Mouse (Mus musculus) ES-Bruce4 (cell line): ENCODE data around the gene Magi1. TPM values are rescaled to one million over a fixed set of nuclear protein-coding genes. Genes with fewer than 3 reads are reported as not detected.

Source experiments
- H3K27ac ChIP-seq: 2 replicates; pipeline ENCODE4 v1.5.1; 2012; ENCODE audit warnings: low read length, inconsistent platforms; ENCODE audit not compliant: insufficient read depth
- H3K27me3 ChIP-seq: 2 replicates; pipeline ENCODE4 v1.6.1; 2012; ENCODE audit warnings: mild to moderate bottlenecking, low read length, inconsistent platforms; ENCODE audit not compliant: control insufficient read depth, poor library complexity, insufficient read depth, severe bottlenecking
- H3K36me3 ChIP-seq: 2 replicates; pipeline ENCODE4 v1.6.1; 2012; ENCODE audit warnings: inconsistent platforms, mild to moderate bottlenecking, low read length, moderate library complexity; ENCODE audit not compliant: control insufficient read depth, poor library complexity, insufficient read depth, severe bottlenecking
- H3K4me1 ChIP-seq: one replicate; pipeline ENCODE4 v1.8.1; 2011; ENCODE audit warnings: low read length; ENCODE audit not compliant: control insufficient read depth, insufficient read depth
- H3K4me3 ChIP-seq: 2 replicates; pipeline ENCODE4 v1.5.1; 2011; ENCODE audit warnings: low read depth, mild to moderate bottlenecking, low read length
- H3K9ac ChIP-seq: 2 replicates; pipeline ENCODE4 v1.6.1; 2012; ENCODE audit warnings: low read depth, mild to moderate bottlenecking, inconsistent platforms; ENCODE audit not compliant: poor library complexity, severe bottlenecking
- H3K9me3 ChIP-seq: replicated peaks from 2 replicates; pipeline ENCODE4 v1.6.1; 2012; ENCODE audit warnings: mild to moderate bottlenecking, low read length, inconsistent platforms; ENCODE audit not compliant: control insufficient read depth, poor library complexity, insufficient read depth, severe bottlenecking
- CTCF ChIP-seq: IDR thresholded peaks from one replicate; pipeline ENCODE4 v1.8.1; 2011; ENCODE audit warnings: low read depth, low read length
- EP300 ChIP-seq: IDR thresholded peaks from 2 replicates; pipeline ENCODE4 v1.6.1; 2011; ENCODE audit warnings: low read depth, low read length; ENCODE audit not compliant: insufficient read depth
- POLR2A ChIP-seq: IDR thresholded peaks from one replicate; pipeline ENCODE4 v1.8.1; 2011; ENCODE audit warnings: low read length; ENCODE audit not compliant: insufficient read depth
- polyA plus RNA-seq: library from polyadenylated mRNA; stranded (reverse); fragments of >200 nt; gene quantifications from 2 replicates; pipeline ENCODE4 v1.2.4, GENCODE M21; 2011; ENCODE audit warnings: low read depth; ENCODE audit not compliant: missing spikeins, insufficient read depth, insufficient read length

Magi1 gene
- polyA plus RNA-seq, 1 experiment: 22.4 TPM

DNA sequence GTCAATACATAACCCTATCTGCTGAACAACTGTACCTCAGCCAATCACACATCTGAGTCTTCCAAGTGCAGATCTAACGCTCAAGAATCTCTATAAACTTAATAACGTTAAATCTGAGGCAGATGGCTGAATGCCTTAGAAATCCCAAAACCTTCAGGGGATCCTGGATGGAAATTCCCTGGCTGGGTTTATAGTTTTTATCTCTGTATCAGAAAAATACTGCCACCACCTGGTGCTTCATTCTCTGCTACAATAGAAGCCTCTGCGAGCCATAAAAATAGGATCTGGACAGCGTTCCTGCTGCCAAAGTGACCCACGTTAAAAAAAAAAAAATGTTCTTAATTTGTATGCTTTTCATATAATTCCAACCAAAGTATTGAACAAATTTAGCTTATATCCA lies 162.2 kb downstream of the Magi1 start:
- H3K27me3 ChIP-seq: no peaks in the 10 kb centered on the region
- no peak for TF ChIP-seq CTCF
- TF ChIP-seq EP300: no peak
- no peak for TF ChIP-seq POLR2A
- no peak overlapping the region for H3K9ac ChIP-seq
- H3K4me3 ChIP-seq: no peak overlapping the region
- no peak overlapping the region for H3K27ac ChIP-seq
- no peaks in the 10 kb centered on the region for H3K36me3 ChIP-seq
- no peaks in the 10 kb centered on the region for H3K4me1 ChIP-seq
- no peaks in the 10 kb centered on the region for H3K9me3 ChIP-seq

DNA sequence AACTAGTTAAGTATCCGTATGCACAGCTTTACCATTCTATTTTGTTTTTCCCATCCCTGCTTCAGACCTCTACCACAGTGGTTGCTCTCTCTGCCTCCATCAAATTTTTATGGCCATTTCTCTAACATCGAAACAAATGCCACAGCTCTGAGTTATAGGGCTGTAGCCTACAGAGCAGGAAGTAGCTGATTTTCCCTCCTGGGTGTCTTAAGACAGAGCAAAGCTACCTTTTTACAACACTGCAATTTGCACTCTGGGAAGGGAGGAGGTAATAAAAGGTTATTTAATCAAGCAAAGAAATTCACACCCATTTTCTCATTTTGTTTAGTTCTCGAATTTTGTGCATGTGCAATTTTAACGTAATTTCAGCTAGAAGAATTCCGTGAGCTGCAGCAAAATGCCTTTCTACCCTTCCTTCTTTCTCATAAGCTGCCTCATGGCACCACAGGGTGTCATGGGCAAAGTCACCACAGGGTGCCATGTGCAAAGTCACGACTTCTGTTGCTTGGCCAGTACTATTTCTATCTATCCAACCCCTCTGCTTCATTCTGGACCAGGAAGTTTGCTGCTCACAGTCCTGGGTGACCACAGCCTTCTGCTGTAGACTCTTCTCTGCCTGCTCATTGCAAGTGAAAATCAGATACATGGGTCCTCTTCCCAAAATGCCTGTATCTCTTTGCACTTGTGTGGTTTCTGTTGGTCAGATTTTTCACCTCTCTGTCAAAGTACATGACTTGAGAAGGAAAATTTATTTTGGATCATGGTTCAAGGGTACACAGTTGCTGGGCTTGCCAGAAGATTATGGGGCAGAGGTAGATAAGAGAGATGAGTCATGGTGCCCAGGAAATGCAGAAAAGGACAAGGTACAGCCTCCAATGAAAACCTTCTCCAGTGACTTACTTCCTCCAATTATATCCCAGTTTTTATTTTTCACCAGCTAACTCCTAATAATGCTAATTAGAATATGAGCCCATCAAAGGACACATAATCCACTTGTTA lies 167.0 kb downstream of the Magi1 start:
- Histone ChIP-seq H3K9ac (no peak overlapping the region), H3K4me3 (no peak overlapping the region), H3K27me3 (no peaks in the 10 kb centered on the region), H3K9me3 (no peaks in the 10 kb centered on the region), H3K36me3 (no peaks in the 10 kb centered on the region), H3K4me1 (no peaks in the 10 kb centered on the region), H3K27ac (no peak overlapping the region)
- TF ChIP-seq POLR2A (no peak), EP300 (no peak), CTCF (no peak)

DNA sequence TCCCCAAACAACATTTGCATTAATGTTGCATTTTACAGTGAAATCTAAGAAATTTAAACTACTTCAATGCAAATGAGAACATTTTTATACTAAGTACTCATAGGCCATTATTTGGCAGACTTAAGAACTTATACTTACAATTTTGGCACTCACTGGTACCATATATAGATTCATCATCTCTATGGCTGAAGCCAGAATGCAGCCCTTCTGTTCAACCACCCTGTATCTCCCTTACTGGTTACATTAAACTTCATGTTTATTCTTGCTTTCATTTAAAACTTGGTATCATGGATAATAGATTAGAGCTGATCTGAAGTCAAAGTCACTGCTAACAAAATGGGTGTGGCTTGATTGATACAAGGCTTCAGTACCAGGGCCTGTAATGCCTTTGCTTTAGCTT lies 171.9 kb downstream of the Magi1 start:
- no peak overlapping the region for H3K4me3 ChIP-seq
- TF ChIP-seq CTCF (no peak), POLR2A (no peak), EP300 (no peak)

DNA sequence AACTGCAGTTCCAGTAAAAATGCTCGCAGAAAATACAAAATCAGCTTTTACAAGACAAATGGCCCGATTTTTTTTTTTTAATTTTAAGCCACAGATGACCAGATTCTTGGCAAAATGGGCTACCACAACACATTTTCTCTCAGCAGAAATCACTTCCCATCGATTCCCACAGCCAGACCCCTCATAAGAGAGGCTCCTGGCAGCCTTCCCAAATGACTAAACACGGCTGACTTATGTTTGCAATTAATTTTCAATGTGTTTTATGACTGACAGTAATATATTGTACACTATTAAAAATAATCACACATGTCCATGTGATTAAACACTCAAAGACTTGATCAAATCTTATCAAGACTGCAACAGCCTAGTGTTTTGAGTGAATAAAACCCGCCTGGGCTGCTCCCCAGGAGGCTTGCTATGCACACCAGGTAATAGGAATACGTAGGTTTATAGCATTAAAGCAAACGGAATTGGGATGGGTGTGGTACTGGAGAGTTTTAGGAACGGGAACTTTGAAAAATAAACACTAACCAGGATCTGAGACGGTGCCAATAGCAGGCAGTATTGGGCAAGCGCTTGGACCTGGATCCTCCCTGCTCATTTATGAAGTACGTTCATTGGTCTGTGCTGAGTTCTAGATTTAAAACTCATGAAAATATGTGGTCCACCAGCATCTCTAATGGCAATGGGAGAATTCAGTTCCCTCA lies 176.2 kb downstream of the Magi1 start:
- Histone ChIP-seq H3K4me1 (peaks cover 2% of the 10 kb centered on the region), H3K27ac (no peak overlapping the region), H3K36me3 (no peaks in the 10 kb centered on the region), H3K9me3 (no peaks in the 10 kb centered on the region), H3K4me3 (no peak overlapping the region), H3K9ac (no peak overlapping the region), H3K27me3 (no peaks in the 10 kb centered on the region)
- TF ChIP-seq CTCF (no peak), EP300 (no peak)

More for the DNA sequence above, 171.9 kb downstream of the Magi1 start:
- Histone ChIP-seq H3K27ac (no peak overlapping the region), H3K9me3 (no peaks in the 10 kb centered on the region), H3K9ac (no peak overlapping the region), H3K27me3 (no peaks in the 10 kb centered on the region), H3K36me3 (no peaks in the 10 kb centered on the region), H3K4me1 (no peaks in the 10 kb centered on the region)

DNA sequence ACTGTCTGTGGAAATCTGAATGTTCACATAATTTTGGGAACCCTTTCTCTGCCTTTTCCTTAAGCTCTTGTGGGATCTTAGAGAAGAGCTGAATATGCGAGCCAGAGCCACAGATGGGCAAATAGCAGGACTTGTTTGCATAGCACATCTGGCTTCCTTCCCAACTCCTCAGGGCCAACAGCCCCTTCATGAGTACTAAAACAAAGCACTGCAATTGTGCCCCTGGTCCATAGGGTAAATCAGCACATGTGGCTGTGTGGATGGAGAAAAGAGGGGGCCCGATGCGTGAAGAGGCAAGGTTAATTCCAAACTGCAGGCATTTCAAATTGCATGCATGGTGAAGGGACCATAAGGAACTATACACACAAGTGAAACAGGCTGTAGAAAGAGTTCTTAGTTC lies 180.1 kb downstream of the Magi1 start:
- Histone ChIP-seq H3K4me3 (no peak overlapping the region), H3K9me3 (no peaks in the 10 kb centered on the region), H3K36me3 (no peaks in the 10 kb centered on the region), H3K9ac (no peak overlapping the region), H3K4me1 (peaks cover 2% of the 10 kb centered on the region), H3K27me3 (no peaks in the 10 kb centered on the region), H3K27ac (no peak overlapping the region)
- TF ChIP-seq EP300: no peak

DNA sequence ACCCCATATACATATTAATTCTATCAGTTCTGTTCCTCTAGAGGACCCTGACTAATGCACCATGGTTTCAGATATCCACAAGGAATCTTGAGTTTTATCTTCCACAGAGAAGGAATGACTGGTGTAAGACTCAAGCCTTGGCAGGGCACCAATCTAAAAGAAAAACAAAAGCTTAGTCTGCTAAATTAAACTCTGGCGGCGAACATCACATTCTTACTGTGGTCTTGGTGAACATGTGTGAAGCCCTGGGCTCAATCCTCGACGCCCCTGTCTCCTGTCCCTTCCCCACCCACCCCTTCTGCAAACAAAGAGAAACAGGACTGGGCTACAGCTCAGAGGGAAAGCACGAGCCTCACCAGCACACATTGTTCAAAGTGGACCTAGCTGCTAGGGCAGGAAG lies 182.5 kb downstream of the Magi1 start:
- H3K4me3 ChIP-seq: no peak overlapping the region
- H3K27me3 ChIP-seq: no peaks in the 10 kb centered on the region
- no peaks in the 10 kb centered on the region for H3K36me3 ChIP-seq
- TF ChIP-seq EP300: no peak
- no peak for TF ChIP-seq POLR2A
- TF ChIP-seq CTCF: no peak
- H3K9me3 ChIP-seq: no peaks in the 10 kb centered on the region
- peaks cover 2% of the 10 kb centered on the region for H3K4me1 ChIP-seq
- H3K27ac ChIP-seq: no peak overlapping the region
- no peak overlapping the region for H3K9ac ChIP-seq
